Mouse (Mus musculus) lung, adult 2 months (tissue): ENCODE measurements at regions not wholly inside any gene's neighbourhood (a gene's known extent, or its start where the extent isn't known, plus 50 kb on each side); places are given as distances from the start of the nearest gene placed in this dataset.

ENCODE experiments used
- CTCF ChIP-seq: fragments of 200-500 bp; IDR thresholded peaks from 2 replicates; pipeline ENCODE4 v1.5.1; 2011; ENCODE audit warnings: mild to moderate bottlenecking, low read length, control low read depth; ENCODE audit not compliant: insufficient read depth
- POLR2A ChIP-seq: fragments of 200-500 bp; IDR thresholded peaks from 2 replicates; pipeline ENCODE4 v1.6.1; 2011; ENCODE audit warnings: low read depth, mild to moderate bottlenecking, control low read depth, low read length, borderline replicate concordance; ENCODE audit errors: extremely low read depth

DNA sequence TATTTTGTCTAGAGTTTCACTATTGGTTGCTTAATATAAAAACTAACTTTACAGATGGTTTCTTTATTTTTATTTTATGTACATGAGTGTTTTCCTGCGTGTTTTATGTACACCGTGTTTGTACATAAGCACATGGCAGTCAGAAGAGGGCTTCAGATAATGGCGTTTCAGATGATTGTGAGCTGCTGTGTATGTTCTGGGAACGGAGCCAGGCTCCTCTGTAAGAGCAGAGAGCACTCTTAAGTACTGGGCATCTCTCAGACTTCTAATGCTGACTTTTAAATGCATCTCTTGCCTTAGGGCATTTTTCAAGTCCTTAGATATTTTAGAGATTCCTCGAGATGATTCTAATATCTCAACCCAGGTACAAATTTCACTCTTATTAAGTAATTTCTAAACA, 280.0 kb downstream of the Plpp3 start:
- TF ChIP-seq CTCF (no peak), POLR2A (no peak)
